Mouse (Mus musculus) embryonic facial prominence, embryonic 13.5 days (tissue): ENCODE results near the gene Hoxc13. TPM values are rescaled to one million over a fixed set of nuclear protein-coding genes. Genes with fewer than 3 reads are reported as not detected.

Source experiments
- ATAC-seq: fragments of 200-750 bp; cut with Nextera tagmentation; 2 replicates; pipeline ENCODE4 v1.8.0; 2017; ENCODE audit warnings: low read depth; ENCODE audit not compliant: insufficient number of reproducible peaks, insufficient read depth, low FRiP score, low TSS enrichment
- H3K27ac ChIP-seq: fragments of 300-500 bp; sonication (generic); 2 replicates; pipeline ENCODE4 v1.5.1; 2015; ENCODE audit warnings: moderate library complexity, mild to moderate bottlenecking, inconsistent platforms
- H3K27me3 ChIP-seq: fragments of 300-500 bp; sonication (generic); 2 replicates; pipeline ENCODE4 v1.6.1; 2015; ENCODE audit warnings: mild to moderate bottlenecking, inconsistent platforms
- H3K36me3 ChIP-seq: fragments of 300-500 bp; sonication (generic); 2 replicates; pipeline ENCODE4 v1.6.1; 2015; ENCODE audit warnings: mild to moderate bottlenecking, inconsistent platforms
- H3K4me1 ChIP-seq: fragments of 300-500 bp; sonication (generic); 2 replicates; pipeline ENCODE4 v1.6.1; 2015; ENCODE audit warnings: inconsistent platforms
- H3K4me2 ChIP-seq: fragments of 300-500 bp; sonication (generic); 2 replicates; pipeline ENCODE4 v1.6.1; 2015; ENCODE audit warnings: moderate library complexity, mild to moderate bottlenecking, inconsistent platforms
- H3K4me3 ChIP-seq: fragments of 300-500 bp; sonication (generic); 2 replicates; pipeline ENCODE4 v1.5.1; 2015; ENCODE audit warnings: mild to moderate bottlenecking, inconsistent platforms
- H3K9ac ChIP-seq: fragments of 300-500 bp; sonication (generic); 2 replicates; pipeline ENCODE4 v1.6.1; 2015; ENCODE audit warnings: mild to moderate bottlenecking, inconsistent platforms
- H3K9me3 ChIP-seq: fragments of 300-500 bp; sonication (generic); 2 replicates; pipeline ENCODE4 v1.6.1; 2016; ENCODE audit warnings: inconsistent platforms
- WGBS: fragments of 180-500 bp; shearing (Covaris S2); methylation state at CpG from one replicate; pipeline ENCODE4 v1.1.7; 2015; ENCODE audit warnings: mixed read lengths; 5-methylcytosine and 5-hydroxymethylcytosine counted together
- polyA plus RNA-seq: library from polyadenylated mRNA; unstranded; fragments of >200 nt; fragmentation: Nextera tagmentation; extraction: Ambion mirVana; gene quantifications from 2 replicates; pipeline ENCODE4 v1.2.1, GENCODE M21; 2015

Hoxc13 gene
- 1.1 and 1.9 TPM in 2 replicates for polyA plus RNA-seq

GRCm38 (mm10) chr15:102921053-102922011 is at the start of gene Hoxc13:
Gene Hoxc13, plus strand, starts transcription at chr15:102921103.
- no peak within 1 kb of the TSS; the same call in 1 of the 2 replicates for H3K9ac ChIP-seq
- H3K27me3 ChIP-seq, result peaks cover 99% of the 10 kb centered on the region
- peak within 1 kb of the TSS; percentile 46 for H3K4me2 ChIP-seq
- ATAC-seq, result peak; percentile 53; the same call in 1 of the 2 replicates
- under 1% methylated on average over 79 of the region's 88 CpGs for WGBS
- H3K36me3 ChIP-seq, result no peaks in the 10 kb centered on the region
- H3K4me3 ChIP-seq, result peak within 1 kb of the TSS; percentile 32
- H3K9me3 ChIP-seq, result no peaks in the 10 kb centered on the region
- peaks cover 8% of the 10 kb centered on the region; the same call in 1 of the 2 replicates for H3K4me1 ChIP-seq
- H3K27ac ChIP-seq, result no peak within 1 kb of the TSS

- 29% methylated on average over 1 of the region's 1 CpGs for WGBS
- Histone ChIP-seq H3K9ac (no peak overlapping the region), H3K4me3 (no peak overlapping the region), H3K27me3 (peaks cover 20% of the 10 kb centered on the region), H3K9me3 (no peaks in the 10 kb centered on the region), H3K27ac (no peak overlapping the region), H3K4me1 (no peaks in the 10 kb centered on the region), H3K4me2 (no peak overlapping the region), H3K36me3 (no peaks in the 10 kb centered on the region)
- ATAC-seq, result no peak
Observed at GRCm38 (mm10) chr15:102885803-102886202, 35.1 kb upstream of the Hoxc13 start.

GRCm38 (mm10) chr15:102895115-102895514 is 25.8 kb upstream of the Hoxc13 start:
- H3K36me3 ChIP-seq, result no peaks in the 10 kb centered on the region
- no peak overlapping the region for H3K4me3 ChIP-seq
- H3K27me3 ChIP-seq, result peaks cover 66% of the 10 kb centered on the region
- no peak overlapping the region for H3K27ac ChIP-seq
- no peaks in the 10 kb centered on the region for H3K9me3 ChIP-seq
- no peak overlapping the region for H3K4me2 ChIP-seq
- 86% methylated on average over 6 of the region's 6 CpGs for WGBS
- no peak overlapping the region for H3K9ac ChIP-seq
- no peaks in the 10 kb centered on the region for H3K4me1 ChIP-seq
- no peak for ATAC-seq

- Histone ChIP-seq H3K9me3 (no peaks in the 10 kb centered on the region), H3K36me3 (no peaks in the 10 kb centered on the region), H3K4me1 (no peaks in the 10 kb centered on the region), H3K4me3 (no peak overlapping the region), H3K27me3 (peaks cover 92% of the 10 kb centered on the region), H3K4me2 (no peak overlapping the region), H3K9ac (no peak overlapping the region), H3K27ac (no peak overlapping the region)
- no peak for ATAC-seq
- 58% methylated on average over 1 of the region's 1 CpGs for WGBS
Observed at GRCm38 (mm10) chr15:102904946-102905345, 16.0 kb upstream of the Hoxc13 start.

GRCm38 (mm10) chr15:102909536-102909935 is 11.4 kb upstream of the Hoxc13 start:
- H3K4me3 ChIP-seq, result no peak overlapping the region
- peaks cover 95% of the 10 kb centered on the region for H3K27me3 ChIP-seq
- H3K9ac ChIP-seq, result no peak overlapping the region
- no peak for ATAC-seq
- H3K9me3 ChIP-seq, result no peaks in the 10 kb centered on the region
- H3K27ac ChIP-seq, result no peak overlapping the region
- H3K4me1 ChIP-seq, result no peaks in the 10 kb centered on the region
- no peak overlapping the region for H3K4me2 ChIP-seq
- no peaks in the 10 kb centered on the region for H3K36me3 ChIP-seq
- 2% methylated on average over 4 of the region's 4 CpGs for WGBS

DNA sequence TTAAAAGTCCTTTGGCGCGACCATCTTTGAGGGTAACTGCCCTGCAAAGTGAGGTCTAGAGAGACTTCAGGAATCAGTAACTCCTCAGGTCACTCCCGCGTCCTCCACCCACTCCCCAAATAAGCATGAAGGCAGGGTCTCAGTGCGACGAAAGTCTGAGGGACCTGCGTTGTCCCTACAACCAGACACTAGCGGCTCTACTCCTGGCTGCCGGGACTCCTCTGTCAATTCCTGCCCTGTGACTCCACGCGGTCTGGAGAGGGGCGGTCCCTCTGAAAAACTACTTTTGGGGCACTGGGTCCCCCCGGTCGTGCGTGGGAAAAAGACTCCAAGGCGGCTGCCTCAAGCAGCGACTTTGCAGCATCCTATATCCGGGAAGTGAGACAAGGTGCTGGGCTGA is 10.9 kb upstream of the Hoxc13 start:
- Histone ChIP-seq H3K9ac (no peak overlapping the region), H3K27me3 (peaks cover 95% of the 10 kb centered on the region), H3K9me3 (no peaks in the 10 kb centered on the region), H3K4me3 (no peak overlapping the region), H3K4me2 (no peak overlapping the region), H3K27ac (no peak overlapping the region), H3K36me3 (no peaks in the 10 kb centered on the region), H3K4me1 (no peaks in the 10 kb centered on the region)
- no peak for ATAC-seq
- WGBS, result 0% methylated on average over 18 of the region's 18 CpGs

GRCm38 (mm10) chr15:102910496-102911095 is 10.3 kb upstream of the Hoxc13 start:
- H3K4me1 ChIP-seq, result no peaks in the 10 kb centered on the region
- WGBS, result 1% methylated on average over 22 of the region's 22 CpGs
- H3K36me3 ChIP-seq, result no peaks in the 10 kb centered on the region
- no peak overlapping the region for H3K9ac ChIP-seq
- no peak overlapping the region for H3K4me2 ChIP-seq
- no peak overlapping the region for H3K27ac ChIP-seq
- no peaks in the 10 kb centered on the region for H3K9me3 ChIP-seq
- no peak for ATAC-seq
- H3K4me3 ChIP-seq, result no peak overlapping the region
- peaks cover 94% of the 10 kb centered on the region for H3K27me3 ChIP-seq

GRCm38 (mm10) chr15:102913038-102913585 is 7.8 kb upstream of the Hoxc13 start:
- WGBS, result under 1% methylated on average over 19 of the region's 19 CpGs
- no peaks in the 10 kb centered on the region for H3K4me1 ChIP-seq
- H3K4me3 ChIP-seq, result no peak overlapping the region
- ATAC-seq, result no peak
- H3K27me3 ChIP-seq, result peaks cover 95% of the 10 kb centered on the region
- H3K9ac ChIP-seq, result no peak overlapping the region
- H3K36me3 ChIP-seq, result no peaks in the 10 kb centered on the region
- no peak overlapping the region for H3K4me2 ChIP-seq
- H3K27ac ChIP-seq, result no peak overlapping the region
- no peaks in the 10 kb centered on the region for H3K9me3 ChIP-seq

- Histone ChIP-seq H3K4me3 (no peak overlapping the region), H3K4me2 (no peak overlapping the region), H3K27ac (no peak overlapping the region), H3K4me1 (peaks cover 8% of the 10 kb centered on the region; the same call in 1 of the 2 replicates), H3K9ac (no peak overlapping the region), H3K27me3 (peaks cover 96% of the 10 kb centered on the region), H3K9me3 (no peaks in the 10 kb centered on the region), H3K36me3 (no peaks in the 10 kb centered on the region)
- no peak for ATAC-seq
- under 1% methylated on average over 20 of the region's 20 CpGs for WGBS
Observed at GRCm38 (mm10) chr15:102917972-102918572, 2.8 kb upstream of the Hoxc13 start.

DNA sequence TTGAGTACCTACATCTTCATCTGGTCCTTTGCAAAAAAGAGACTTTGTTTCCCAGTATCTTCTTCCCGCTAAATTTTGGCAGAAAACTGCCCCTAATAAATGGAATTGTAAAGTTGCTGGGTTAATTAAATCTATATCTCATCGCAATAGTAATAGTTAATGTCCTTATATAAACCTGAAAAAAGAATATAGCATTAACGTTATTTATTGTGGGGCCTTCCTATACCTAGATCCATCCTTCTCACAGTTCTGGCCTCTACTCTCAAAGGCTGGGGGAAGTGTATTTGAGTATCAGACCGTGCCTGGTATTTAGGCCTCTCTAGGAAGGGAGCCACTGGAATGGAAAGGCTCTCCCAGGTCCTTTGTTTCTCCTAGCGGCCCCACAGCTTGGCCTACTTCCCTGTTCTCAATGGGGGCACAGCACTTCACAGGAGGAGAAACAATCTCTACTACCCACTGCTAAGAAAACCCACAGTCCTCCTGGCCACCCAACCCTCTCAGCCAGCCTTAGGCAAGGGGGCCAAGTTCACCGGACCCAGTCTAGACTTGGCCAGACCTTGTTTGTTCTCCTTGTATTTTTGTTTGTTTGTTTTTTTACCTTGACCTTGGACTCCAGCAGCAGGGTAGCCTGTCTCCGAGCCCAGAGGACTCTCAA is 2.2 kb upstream of the Hoxc13 start:
- 4% methylated on average over 7 of the region's 7 CpGs for WGBS
- Histone ChIP-seq H3K27ac (no peak overlapping the region), H3K4me1 (peaks cover 8% of the 10 kb centered on the region; the same call in 1 of the 2 replicates), H3K9ac (no peak overlapping the region), H3K4me3 (no peak overlapping the region), H3K4me2 (no peak overlapping the region), H3K27me3 (peaks cover 96% of the 10 kb centered on the region), H3K9me3 (no peaks in the 10 kb centered on the region), H3K36me3 (no peaks in the 10 kb centered on the region)
- no peak for ATAC-seq
